In genomic region chr5:141295240-141295639, GRCm38 (mm10) we compare ENCODE assay signal across 20 mouse cellular contexts. TPM values are rescaled to one million over a fixed set of nuclear protein-coding genes. Genes with fewer than 3 reads are reported as not detected.
DNase-seq lines count a peak whose midpoint lies in the region; ATAC-seq and TF ChIP-seq lines count a peak whose summit lies in the region.
"Had no signal": no experiment of that assay in that cellular context is flagged by ENCODE, and none has a peak within 500 bp of the region (broad histone marks: within the 10 kb centered on the region; RNA-seq: fewer than 3 reads in every experiment).

No protein-coding gene starts in this region.

- 63% methylated on average over 7 of the region's 7 CpGs for WGBS in lung, postnatal 0 days
- 81% methylated on average over 7 of the region's 7 CpGs for WGBS in hindbrain, embryonic 16.5 days

- H3K27ac ChIP-seq in layer of hippocampus, adult 2 months: no peak overlapping the region
- no peak overlapping the region for H3K27ac ChIP-seq in lung, postnatal 0 days (ENCODE audit: low read length)
- H3K27ac ChIP-seq in hindbrain, embryonic 16.5 days (ENCODE audit: low read depth, low read length): no peak overlapping the region
- H3K27ac ChIP-seq: embryonic facial prominence, embryonic 13.5 days; hindbrain, postnatal 0 days; liver, embryonic 14.5 days; midbrain, embryonic 15.5 days had no signal

- no peak overlapping the region for H3K4me2 ChIP-seq in lung, postnatal 0 days (replicated peaks; ENCODE audit: low read depth, low read length)
- no peak overlapping the region for H3K4me2 ChIP-seq in hindbrain, embryonic 16.5 days (ENCODE audit: low read length)
- H3K4me2 ChIP-seq: embryonic facial prominence, embryonic 13.5 days; midbrain, embryonic 15.5 days had no signal

- no peak for TF ChIP-seq CTCF in layer of hippocampus, adult 2 months (conservative IDR thresholded peaks at IDR 0.05)
- TF ChIP-seq CTCF in lung, postnatal 0 days (IDR thresholded peaks at IDR 0.05): no peak

- no peak for ATAC-seq in lung, postnatal 0 days
- ATAC-seq in hindbrain, embryonic 16.5 days: no peak
- ATAC-seq: hindbrain, postnatal 0 days; midbrain, embryonic 15.5 days had no signal

- no peaks in the 10 kb centered on the region for H3K4me1 ChIP-seq in lung, postnatal 0 days (ENCODE audit: insufficient read depth, low read depth, low read length)
- H3K4me1 ChIP-seq in hindbrain, embryonic 16.5 days (ENCODE audit: control insufficient read depth, insufficient read depth, low read depth, low read length): no peaks in the 10 kb centered on the region
- H3K4me1 ChIP-seq: midbrain, embryonic 15.5 days had no signal

- no peak overlapping the region for H3K4me3 ChIP-seq in layer of hippocampus, adult 2 months
- H3K4me3 ChIP-seq in lung, postnatal 0 days (ENCODE audit: low read depth, low read length): no peak overlapping the region
- no peak overlapping the region for H3K4me3 ChIP-seq in hindbrain, embryonic 16.5 days (ENCODE audit: low read length)
- H3K4me3 ChIP-seq: embryonic facial prominence, embryonic 13.5 days; midbrain, embryonic 15.5 days had no signal

- no peaks in the 10 kb centered on the region for H3K36me3 ChIP-seq in lung, postnatal 0 days (ENCODE audit: insufficient read depth, low read length)
- H3K36me3 ChIP-seq in hindbrain, embryonic 16.5 days (ENCODE audit: control insufficient read depth, insufficient read depth, low read length): no peaks in the 10 kb centered on the region
- H3K36me3 ChIP-seq: embryonic facial prominence, embryonic 13.5 days; midbrain, embryonic 15.5 days had no signal

- no peaks in the 10 kb centered on the region for H3K27me3 ChIP-seq in lung, postnatal 0 days (replicated peaks; ENCODE audit: insufficient read depth, low read length)
- H3K27me3 ChIP-seq in hindbrain, embryonic 16.5 days (replicated peaks; ENCODE audit: control insufficient read depth, insufficient read depth, low read length): no peaks in the 10 kb centered on the region
- H3K27me3 ChIP-seq: embryonic facial prominence, embryonic 13.5 days; midbrain, embryonic 15.5 days had no signal

- TF ChIP-seq EP300 in lung, postnatal 0 days (IDR thresholded peaks at IDR 0.05): no peak

- no peak overlapping the region for H3K9ac ChIP-seq in lung, postnatal 0 days (replicated peaks; ENCODE audit: low read depth)
- no peak overlapping the region for H3K9ac ChIP-seq in hindbrain, embryonic 16.5 days (ENCODE audit: low read depth, low read length)
- H3K9ac ChIP-seq: embryonic facial prominence, embryonic 13.5 days; liver, embryonic 14.5 days; midbrain, embryonic 15.5 days had no signal

- peak; percentile 16 for DNase-seq in layer of hippocampus, adult 11-12 months (ENCODE audit: low spot score)
- DNase-seq in layer of hippocampus, postnatal 25 days (ENCODE audit: extremely low spot score in 1 of 2, low spot score in 1 of 2): no peak
- DNase-seq in brain, adult 2 months (ENCODE audit: low read depth, low spot score): peak; percentile 69
- peak; percentile 27 to 64 for DNase-seq in layer of hippocampus, adult 2 months (ENCODE audit: low spot score in 2 of 2)
- DNase-seq in lung, postnatal 0 days (ENCODE audit: low spot score): peak; percentile 45
- DNase-seq in thymus, postnatal 36 days: no peak
- no peak for DNase-seq in adrenal gland, postnatal 36 days
- DNase-seq: adrenal gland, postnatal 25 days; cerebellum, adult 8-10 months; heart, postnatal 4 days; kidney, adult 9 months; kidney, postnatal 4 days; thymus, postnatal 4 days had no signal

- no peaks in the 10 kb centered on the region for H3K9me3 ChIP-seq in lung, postnatal 0 days (ENCODE audit: low read length)
- no peaks in the 10 kb centered on the region for H3K9me3 ChIP-seq in hindbrain, embryonic 16.5 days (ENCODE audit: control insufficient read depth, low read length)
- H3K9me3 ChIP-seq: embryonic facial prominence, embryonic 13.5 days; midbrain, embryonic 15.5 days had no signal

RNA-seq across cellular contexts. Expression of gene Sdk1, which starts 54.0 kb away (rescaled TPM):
- 1 to 10 TPM; 8.1 to 8.2 TPM for total RNA-seq in layer of hippocampus, postnatal 25 days (2021)
- total RNA-seq in layer of hippocampus, adult 2 months (2021): 1 to 10 TPM; 6.3 to 8.9 TPM
- 0.19 and 0.25 TPM in 2 replicates for polyA plus RNA-seq in lung, postnatal 0 days (2015; fragmentation: Nextera tagmentation; extraction: Ambion mirVana)
- polyA plus RNA-seq in hindbrain, embryonic 16.5 days (2015; fragmentation: Nextera tagmentation; extraction: Ambion mirVana): 2.0 and 2.3 TPM in 2 replicates
- total RNA-seq in adrenal gland, postnatal 36 days (2021): 10 to 100 TPM; 11.4 to 24.0 TPM
- total RNA-seq: megakaryocyte progenitor cell, adult 5-6 weeks; neutrophil, adult 5-6 weeks had no signal

Comparison
In these comparisons a context has a peak if more than half of its experiments do, and no peak if none do; other contexts are left out.
1. DNase-seq: peak in layer of hippocampus, adult 11-12 months (single experiment), brain, adult 2 months (single experiment), layer of hippocampus, adult 2 months (2 of 2) and lung, postnatal 0 days (single experiment); none in layer of hippocampus, postnatal 25 days (0 of 2), thymus, postnatal 36 days (0 of 2) and adrenal gland, postnatal 36 days (0 of 2).